In the genomic region with DNA sequence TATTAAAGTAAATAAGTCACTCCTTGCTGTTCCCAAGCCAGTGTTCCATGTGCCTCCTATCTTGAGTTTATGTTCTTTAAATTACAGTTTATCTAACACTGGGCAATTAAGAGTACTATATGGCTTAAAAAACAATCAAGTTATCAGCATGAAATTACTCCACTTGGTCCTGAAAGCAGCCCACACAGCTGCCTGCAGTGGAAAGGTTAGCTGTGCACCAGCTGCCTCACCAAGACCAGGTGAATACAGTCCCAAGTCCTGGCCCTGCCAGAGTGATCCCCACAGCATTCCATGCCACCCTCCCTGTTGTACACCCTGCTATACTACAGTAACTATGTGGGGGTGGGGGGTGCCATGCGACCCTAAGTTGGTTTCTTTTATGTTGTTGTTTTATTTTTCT, we compare ENCODE assay signal across 30 mouse cellular contexts. TPM values are rescaled to one million over a fixed set of nuclear protein-coding genes. Genes with fewer than 3 reads are reported as not detected.
"Had no signal": no experiment of that assay in that cellular context is flagged by ENCODE, and none has a peak within 500 bp of the region (broad histone marks: within the 10 kb centered on the region; RNA-seq: fewer than 3 reads in every experiment).

No protein-coding gene starts in this region.

- H3K4me2 ChIP-seq: limb, embryonic 12.5 days; limb, embryonic 15.5 days; liver, embryonic 11.5 days; lung, embryonic 14.5 days; midbrain, embryonic 13.5 days had no signal

- H3K27ac ChIP-seq: kidney, postnatal 0 days; limb, embryonic 12.5 days; limb, embryonic 15.5 days; liver, embryonic 14.5 days; macrophage; midbrain, embryonic 13.5 days had no signal

- ATAC-seq: liver, postnatal 0 days; lung, postnatal 0 days; midbrain, embryonic 13.5 days; midbrain, embryonic 16.5 days had no signal

- H3K4me1 ChIP-seq: midbrain, embryonic 13.5 days had no signal

- DNase-seq: kidney, adult 2 months; layer of hippocampus, postnatal 36 days; left cerebral cortex, postnatal 4 days; liver, postnatal 0 days; retina, postnatal 1 day; right cerebral cortex, postnatal 25 days; thymus, adult 18-20 months; thymus, postnatal 36 days had no signal

- H3K9me3 ChIP-seq: limb, embryonic 12.5 days; limb, embryonic 15.5 days; midbrain, embryonic 13.5 days had no signal

- H3K4me3 ChIP-seq: limb, embryonic 12.5 days; limb, embryonic 15.5 days; midbrain, embryonic 13.5 days; myocyte had no signal

- H3K9ac ChIP-seq: limb, embryonic 12.5 days; limb, embryonic 15.5 days; liver, embryonic 14.5 days; liver, postnatal 0 days; lung, embryonic 14.5 days; midbrain, embryonic 13.5 days had no signal

- H3K27me3 ChIP-seq: limb, embryonic 12.5 days; limb, embryonic 15.5 days; midbrain, embryonic 13.5 days had no signal

RNA-seq across cellular contexts. Expression of a gene that starts 3.3 kb away (rescaled TPM):
- total RNA-seq: layer of hippocampus, postnatal 10 days; megakaryocyte, adult 5-6 weeks; monocyte, adult 5-6 weeks; neutrophil, adult 5-6 weeks had no signal
- polyA plus RNA-seq: kidney, embryonic 14.5 days; kidney, postnatal 0 days; limb, embryonic 15.5 days; liver, embryonic 11.5 days; liver, postnatal 0 days; lung, embryonic 14.5 days; lung, postnatal 0 days; macrophage; midbrain, embryonic 13.5 days; myocyte; neural tube, embryonic 11.5 days; spleen, adult 2 months; testis, adult 2 months had no signal

RNA-seq across cellular contexts. Expression of a gene that starts 17.9 kb away (rescaled TPM):
- total RNA-seq: monocyte, adult 5-6 weeks; neutrophil, adult 5-6 weeks had no signal
- polyA plus RNA-seq: macrophage had no signal

RNA-seq across cellular contexts. Expression of a gene that starts 44.7 kb away (rescaled TPM):
- total RNA-seq: layer of hippocampus, adult 8-10 months; layer of hippocampus, postnatal 10 days; layer of hippocampus, postnatal 36 days; left cerebral cortex, adult 8-10 months; left cerebral cortex, postnatal 14 days; left cerebral cortex, postnatal 4 days; megakaryocyte, adult 5-6 weeks; monocyte, adult 5-6 weeks; neutrophil, adult 5-6 weeks had no signal
- polyA plus RNA-seq: kidney, adult 2 months; kidney, embryonic 14.5 days; kidney, postnatal 0 days; limb, embryonic 12.5 days; limb, embryonic 15.5 days; liver, embryonic 11.5 days; liver, embryonic 14.5 days; liver, postnatal 0 days; lung, embryonic 14.5 days; lung, postnatal 0 days; macrophage; midbrain, embryonic 13.5 days; midbrain, embryonic 16.5 days; myocyte; neural tube, embryonic 11.5 days; spleen, adult 2 months had no signal
